Mouse (Mus musculus): ENCODE results near the gene Adam8.

GRCm38 (mm10) chr7:139994676-139995075, 2.3 kb upstream of the Adam8 start:
- TF ChIP-seq POLR2A (IDR thresholded peaks at IDR 0.05; ENCODE audit: borderline replicate concordance, low read depth, low read length) (no peak), CTCF (IDR thresholded peaks at IDR 0.05; ENCODE audit: low read depth, low read length) (no peak)

Data from bone marrow macrophage, adult 2 months (primary cell).